Mouse (Mus musculus) embryonic facial prominence, embryonic 11.5 days (tissue): ENCODE data around the gene Kif21b. TPM values are rescaled to one million over a fixed set of nuclear protein-coding genes. Genes with fewer than 3 reads are reported as not detected.

Experiments
- ATAC-seq: fragments of 200-750 bp; cut with Nextera tagmentation; replicated peaks from 2 replicates; pipeline ENCODE4 v1.8.0; 2017; ENCODE audit warnings: low read depth; ENCODE audit not compliant: insufficient number of reproducible peaks, low FRiP score, low TSS enrichment
- DNase-seq: peaks from one replicate; pipeline ENCODE4 v3.0.0-alpha.2; 2015; ENCODE audit warnings: low spot score
- H3K27ac ChIP-seq: fragments of 300-500 bp; sonication (generic); replicated peaks from 2 replicates; pipeline ENCODE4 v1.5.1; 2014; ENCODE audit warnings: mild to moderate bottlenecking, low read depth, low read length, control low read depth
- H3K27me3 ChIP-seq: fragments of 300-500 bp; sonication (generic); 2 replicates; pipeline ENCODE4 v1.6.1; 2014; ENCODE audit warnings: mild to moderate bottlenecking, low read length, moderate library complexity, mixed read lengths; ENCODE audit not compliant: control insufficient read depth, insufficient read depth
- H3K36me3 ChIP-seq: fragments of 300-500 bp; sonication (generic); replicated peaks from 2 replicates; pipeline ENCODE4 v1.6.1; 2014; ENCODE audit warnings: low read depth, mild to moderate bottlenecking, low read length, moderate library complexity, mixed read lengths; ENCODE audit not compliant: control insufficient read depth, insufficient read depth
- H3K4me1 ChIP-seq: fragments of 300-500 bp; sonication (generic); 2 replicates; pipeline ENCODE4 v1.6.1; 2014; ENCODE audit warnings: low read length, mixed read lengths; ENCODE audit not compliant: control insufficient read depth, insufficient read depth
- H3K4me2 ChIP-seq: fragments of 300-500 bp; sonication (generic); 2 replicates; pipeline ENCODE4 v1.6.1; 2014; ENCODE audit warnings: low read depth, mild to moderate bottlenecking, control low read depth, low read length, moderate library complexity
- H3K4me3 ChIP-seq: fragments of 300-500 bp; sonication (generic); 2 replicates; pipeline ENCODE4 v1.5.1; 2014; ENCODE audit warnings: low read depth, low read length, control low read depth
- H3K9ac ChIP-seq: fragments of 300-500 bp; sonication (generic); replicated peaks from 2 replicates; pipeline ENCODE4 v1.6.1; 2014; ENCODE audit warnings: mild to moderate bottlenecking, control low read depth, low read length
- H3K9me3 ChIP-seq: fragments of 300-500 bp; sonication (generic); replicated peaks from 2 replicates; pipeline ENCODE4 v1.6.1; 2016; ENCODE audit warnings: mild to moderate bottlenecking, low read length, inconsistent platforms, mixed read lengths; ENCODE audit not compliant: control insufficient read depth
- WGBS: fragments of 180-500 bp; shearing (Covaris S2); extraction: QIAGEN DNeasy Blood & Tissue Kit; methylation state at CpG from one replicate; pipeline ENCODE4 v1.1.7; 2014; 5-methylcytosine and 5-hydroxymethylcytosine counted together
- polyA plus RNA-seq: library from polyadenylated mRNA; unstranded; fragments of >200 nt; fragmentation: Nextera tagmentation; extraction: Ambion mirVana; gene quantifications from 2 replicates; pipeline ENCODE4 v1.2.1, GENCODE M21; 2014

Gene Kif21b
- polyA plus RNA-seq, 1 experiment from 2014 or later = 6.9 TPM

DNA sequence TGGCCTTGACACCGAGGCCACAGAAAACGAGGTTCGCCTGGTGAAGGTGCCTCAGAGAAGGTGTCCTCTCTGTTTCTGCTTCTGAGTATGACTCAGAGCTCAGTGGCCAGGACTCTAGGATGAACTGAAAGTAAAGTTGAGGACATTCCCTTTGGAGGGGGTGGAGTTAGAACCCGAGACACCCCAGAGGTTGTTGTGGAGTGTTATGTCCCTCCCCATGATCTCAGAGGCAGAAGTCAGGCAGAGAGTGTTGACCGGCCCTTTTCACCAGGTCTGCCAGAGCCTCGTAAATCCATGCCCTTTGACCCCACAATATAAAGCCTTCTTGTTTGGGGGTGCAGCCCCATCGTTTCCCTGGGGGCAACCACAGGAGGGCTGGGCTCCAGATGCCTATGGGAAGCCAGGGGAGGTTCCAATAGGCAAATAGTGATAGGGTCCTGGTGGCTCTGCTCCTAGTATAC lies 5.9 kb downstream of the Kif21b start:
- H3K4me1 ChIP-seq = peaks cover 18% of the 10 kb centered on the region
- 20% methylated on average over 7 of the region's 7 CpGs for WGBS
- no peak overlapping the region for H3K4me3 ChIP-seq

DNA sequence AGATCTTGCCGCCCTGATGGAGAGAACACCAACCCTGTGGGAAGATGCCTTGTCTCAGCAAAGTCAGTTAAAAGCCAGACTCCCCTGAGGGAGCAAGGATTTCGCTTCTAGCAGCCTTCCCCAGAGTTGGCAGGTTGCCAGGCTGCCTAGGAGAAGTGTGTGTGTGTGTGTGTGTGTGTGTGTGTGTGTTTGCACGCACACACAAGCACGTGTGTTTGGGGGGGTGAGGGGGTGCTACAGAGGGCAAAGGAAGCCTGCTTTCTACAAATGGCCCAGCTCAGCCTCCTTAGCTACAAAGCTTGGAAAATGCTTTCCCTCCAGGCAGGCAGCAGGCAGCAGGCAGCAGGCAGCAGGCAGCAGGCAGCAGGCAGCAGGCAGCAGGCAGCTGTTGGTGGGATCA lies 6.4 kb downstream of the Kif21b start:
- WGBS = 5% methylated on average over 4 of the region's 4 CpGs
- no peaks in the 10 kb centered on the region for H3K9me3 ChIP-seq
- H3K9ac ChIP-seq = no peak overlapping the region
- H3K4me2 ChIP-seq = no peak overlapping the region
- H3K4me3 ChIP-seq = no peak overlapping the region
- peak overlapping the region; percentile 52 for H3K27ac ChIP-seq
- no peaks in the 10 kb centered on the region for H3K36me3 ChIP-seq
- DNase-seq (peak; percentile 79), ATAC-seq (no peak)
- H3K4me1 ChIP-seq = peaks cover 15% of the 10 kb centered on the region
- H3K27me3 ChIP-seq = no peaks in the 10 kb centered on the region

More for the DNA sequence above, 5.9 kb downstream of the Kif21b start:
- Histone ChIP-seq H3K9ac (no peak overlapping the region), H3K27me3 (no peaks in the 10 kb centered on the region), H3K36me3 (no peaks in the 10 kb centered on the region), H3K27ac (peak overlapping the region; percentile 52), H3K9me3 (no peaks in the 10 kb centered on the region), H3K4me2 (no peak overlapping the region)
- DNase-seq (no peak), ATAC-seq (no peak)

DNA sequence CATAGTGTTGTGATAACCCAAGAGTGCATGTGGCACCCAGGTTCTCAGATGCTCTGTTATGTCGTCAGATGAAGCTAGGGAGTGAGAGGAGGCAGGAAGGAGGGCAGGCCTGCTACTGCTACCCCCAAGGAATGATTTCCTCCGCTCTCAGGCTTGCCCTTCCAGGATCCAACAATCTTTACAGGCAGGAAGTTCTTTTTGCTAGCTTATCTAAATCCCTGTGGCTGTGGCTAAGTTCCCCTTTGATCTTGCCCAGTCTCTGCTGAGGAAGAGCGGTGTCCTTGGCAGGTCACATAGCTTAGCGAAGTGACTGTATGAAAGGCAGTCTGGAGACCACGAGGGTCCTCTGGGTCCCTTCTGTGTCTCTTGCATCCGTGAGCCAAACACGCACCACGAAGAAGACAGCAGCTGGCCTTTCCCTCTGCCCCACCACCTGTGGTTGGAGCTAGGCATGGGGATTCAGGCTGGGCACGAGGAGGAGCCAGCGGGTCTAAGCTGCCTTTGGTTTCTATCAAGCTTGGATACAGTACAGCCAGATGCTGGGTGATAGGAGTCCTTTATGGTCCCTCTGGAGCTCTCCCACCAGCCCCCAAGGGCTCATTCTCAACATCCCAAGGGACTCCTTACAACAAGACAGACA lies 7.1 kb downstream of the Kif21b start:
- Histone ChIP-seq H3K27ac (peak overlapping the region; percentile 52; the same call in 1 of the 2 replicates), H3K4me1 (peaks cover 14% of the 10 kb centered on the region), H3K4me2 (no peak overlapping the region), H3K36me3 (no peaks in the 10 kb centered on the region), H3K4me3 (no peak overlapping the region), H3K9me3 (no peaks in the 10 kb centered on the region), H3K27me3 (no peaks in the 10 kb centered on the region), H3K9ac (no peak overlapping the region)
- 39% methylated on average over 10 of the region's 10 CpGs for WGBS
- DNase-seq = no peak
- ATAC-seq = no peak

DNA sequence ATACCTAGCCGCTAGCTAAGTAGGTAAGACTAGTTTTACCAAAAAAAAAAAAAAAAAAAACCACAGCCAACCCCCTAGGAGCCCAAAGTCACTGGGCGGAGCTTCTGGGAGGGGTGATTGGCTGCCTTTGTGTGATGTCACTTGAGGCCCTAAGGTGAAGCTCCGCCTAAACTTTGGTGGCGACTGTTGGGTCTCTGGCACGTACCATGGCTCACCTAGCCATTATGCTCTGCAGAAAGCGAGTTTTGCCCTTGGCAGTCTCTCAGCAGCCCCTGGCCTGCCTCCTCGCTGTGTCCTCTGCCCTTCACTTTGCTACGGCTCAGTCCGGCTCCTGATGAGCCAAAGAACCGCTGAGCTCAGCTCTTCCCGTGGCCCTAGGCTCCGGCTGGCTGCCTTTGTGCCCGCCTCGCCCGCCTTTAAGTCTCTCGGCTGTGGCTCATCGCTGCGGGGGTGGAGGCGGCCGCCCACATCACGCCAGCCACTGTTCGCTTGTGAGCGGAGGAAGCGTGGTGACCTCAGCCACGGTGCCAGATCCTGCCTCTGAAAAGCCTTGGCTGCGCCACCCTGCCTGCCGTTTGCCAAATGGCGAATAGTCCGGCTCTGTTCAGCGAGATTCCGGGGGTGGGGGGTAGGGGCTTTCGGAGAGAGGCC lies 8.9 kb downstream of the Kif21b start:
- Histone ChIP-seq H3K4me1 (peaks cover 14% of the 10 kb centered on the region), H3K9ac (peak overlapping the region; percentile 86), H3K4me3 (peak overlapping the region; percentile 49), H3K27me3 (no peaks in the 10 kb centered on the region), H3K4me2 (peak overlapping the region; percentile 87), H3K27ac (peak overlapping the region; percentile 81), H3K9me3 (no peaks in the 10 kb centered on the region), H3K36me3 (no peaks in the 10 kb centered on the region)
- ATAC-seq = peak; percentile 11; the same call in 1 of the 2 replicates
- under 1% methylated on average over 32 of the region's 32 CpGs for WGBS
- peak; percentile 90 for DNase-seq

DNA sequence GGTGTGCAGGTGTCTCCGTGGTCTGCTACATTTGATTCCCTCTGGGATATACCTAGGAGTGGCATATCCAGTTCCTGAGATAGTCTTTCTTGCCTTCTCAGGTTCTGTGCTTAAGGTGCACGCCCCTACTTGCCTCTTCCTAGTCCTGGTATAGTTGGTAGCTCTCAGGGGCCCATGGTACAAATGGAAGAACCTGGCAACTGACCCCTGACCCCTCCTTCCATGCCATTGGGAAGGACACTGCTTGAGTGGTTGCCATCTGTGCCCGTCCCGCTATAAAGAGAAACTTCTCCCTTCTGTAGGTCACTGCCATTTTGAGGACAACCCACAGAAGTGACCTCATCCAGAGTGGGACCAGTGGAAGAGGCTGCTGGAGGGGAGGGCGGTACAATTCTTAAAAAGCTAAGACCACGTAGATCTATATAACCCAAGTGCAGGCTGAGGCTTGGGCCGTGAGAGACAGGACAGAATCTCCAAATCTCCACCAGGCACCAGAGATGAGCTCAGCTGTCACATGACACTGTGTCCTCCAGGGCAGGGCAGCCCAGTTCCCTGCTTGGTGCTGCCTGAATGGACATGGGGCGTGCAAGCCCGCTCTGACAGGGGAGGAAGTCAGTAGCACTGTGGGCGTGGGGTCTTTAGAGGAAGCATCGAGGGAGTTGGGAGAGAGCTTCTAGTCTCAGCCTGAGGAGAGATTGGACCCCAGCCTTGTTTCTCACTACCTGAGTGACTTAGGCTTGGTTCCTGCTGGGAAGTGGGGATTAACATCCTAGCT lies 10.2 kb downstream of the Kif21b start:
- DNase-seq (no peak), ATAC-seq (no peak)
- no peak overlapping the region for H3K27ac ChIP-seq
- no peaks in the 10 kb centered on the region for H3K36me3 ChIP-seq
- H3K4me2 ChIP-seq = no peak overlapping the region
- peaks cover 14% of the 10 kb centered on the region for H3K4me1 ChIP-seq
- H3K4me3 ChIP-seq = no peak overlapping the region
- no peaks in the 10 kb centered on the region for H3K9me3 ChIP-seq
- H3K27me3 ChIP-seq = no peaks in the 10 kb centered on the region
- WGBS = 80% methylated on average over 11 of the region's 11 CpGs
- H3K9ac ChIP-seq = no peak overlapping the region

GRCm38 (mm10) chr1:136142336-136142735 lies 11.1 kb downstream of the Kif21b start:
- no peaks in the 10 kb centered on the region for H3K9me3 ChIP-seq
- no peak overlapping the region for H3K27ac ChIP-seq
- H3K36me3 ChIP-seq = no peaks in the 10 kb centered on the region
- H3K4me3 ChIP-seq = no peak overlapping the region
- H3K4me1 ChIP-seq = peaks cover 6% of the 10 kb centered on the region
- no peaks in the 10 kb centered on the region for H3K27me3 ChIP-seq
- DNase-seq (no peak), ATAC-seq (no peak; the same call in 1 of the 2 replicates)
- 39% methylated on average over 6 of the region's 6 CpGs for WGBS
- H3K4me2 ChIP-seq = no peak overlapping the region
- H3K9ac ChIP-seq = no peak overlapping the region

- no peaks in the 10 kb centered on the region for H3K27me3 ChIP-seq
- H3K9me3 ChIP-seq = no peaks in the 10 kb centered on the region
- no peak overlapping the region for H3K27ac ChIP-seq
- H3K36me3 ChIP-seq = peaks cover 4% of the 10 kb centered on the region
- no peak overlapping the region for H3K4me2 ChIP-seq
- no peaks in the 10 kb centered on the region; the same call in none of the 2 replicates for H3K4me1 ChIP-seq
- no peak for DNase-seq
- ATAC-seq = no peak
- no peak overlapping the region for H3K9ac ChIP-seq
- 91% methylated on average over 10 of the region's 10 CpGs for WGBS
- no peak overlapping the region for H3K4me3 ChIP-seq
Observed at GRCm38 (mm10) chr1:136143514-136143913, 12.3 kb downstream of the Kif21b start.
